Mouse (Mus musculus) 3T3-L1 (cell line): ENCODE results near the gene Zdhhc21.

Experiments
- DNase-seq: peaks from one replicate; pipeline ENCODE4 v3.0.0-alpha.2; 2015; ENCODE audit warnings: low read depth, low spot score

Gene Zdhhc21

DNA sequence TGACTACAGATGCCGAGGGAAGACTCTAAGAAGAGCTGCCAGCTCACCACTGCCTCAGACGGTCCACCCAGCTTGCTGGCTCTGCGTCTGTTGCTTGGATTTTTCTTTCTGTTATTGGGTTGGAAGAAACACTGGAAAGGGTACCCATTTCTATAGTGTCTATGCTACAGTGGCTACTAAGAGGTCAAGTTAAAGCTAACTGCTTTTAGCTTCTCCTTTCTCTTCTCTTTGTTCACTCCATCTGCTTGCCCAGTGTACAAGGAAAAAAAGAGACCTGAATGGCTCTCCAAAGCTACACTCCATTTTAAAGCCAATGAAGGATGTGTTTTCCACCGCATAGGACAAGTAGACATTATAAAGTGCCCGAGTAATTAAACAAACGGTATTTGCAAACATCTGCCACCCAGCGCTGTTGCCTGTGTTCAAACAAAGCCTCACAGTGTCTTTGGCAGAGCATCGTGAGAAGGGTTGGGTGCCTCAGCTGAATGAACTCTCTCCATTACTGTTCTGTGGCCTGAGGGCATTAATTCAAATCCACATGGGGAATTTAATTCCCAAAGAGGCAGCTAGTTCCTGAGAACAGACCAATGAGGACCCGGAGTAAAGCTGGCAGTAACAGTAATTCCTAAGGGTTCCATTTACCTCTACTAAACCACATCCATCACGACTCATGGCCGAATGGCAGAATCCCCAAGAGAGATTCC is 94.1 kb downstream of the Zdhhc21 start:
- peak; percentile 16 for DNase-seq

GRCm38 (mm10) chr4:82763586-82763985 is 96.2 kb downstream of the Zdhhc21 start:
- no peak for DNase-seq

- DNase-seq = peak; percentile 49
These were observed 97.2 kb downstream of the Zdhhc21 start for GRCm38 (mm10) chr4:82762430-82763119.

- DNase-seq = no peak
These were observed 103.5 kb downstream of the Zdhhc21 start for GRCm38 (mm10) chr4:82756295-82756626.

GRCm38 (mm10) chr4:82755616-82756294 is 104.0 kb downstream of the Zdhhc21 start:
- DNase-seq = no peak
